Mouse (Mus musculus) kidney, embryonic 15.5 days (tissue): ENCODE data around the gene Nutm2. TPM values are rescaled to one million over a fixed set of nuclear protein-coding genes. Genes with fewer than 3 reads are reported as not detected.
A peak's percentile ranks its signal among the peaks of the same experiment; 100 is the strongest.
"Not testable (repeated sequence)": the region's sequence is repeated elsewhere in the genome, so short reads cannot be mapped to it uniquely, and the experiment has no call there.

Experiments
- ATAC-seq: fragments of 200-750 bp; cut with Nextera tagmentation; replicated peaks from 2 replicates; pipeline ENCODE4 v1.8.0; 2017; ENCODE audit warnings: moderate TSS enrichment; ENCODE audit not compliant: low FRiP score
- H3K27ac ChIP-seq: fragments of 300-500 bp; sonication (generic); 2 replicates; pipeline ENCODE4 v1.5.1; 2015; ENCODE audit warnings: mild to moderate bottlenecking, inconsistent platforms
- H3K27me3 ChIP-seq: fragments of 300-500 bp; sonication (generic); 2 replicates; pipeline ENCODE4 v1.6.1; 2015; ENCODE audit warnings: inconsistent platforms
- H3K36me3 ChIP-seq: fragments of 300-500 bp; sonication (generic); 2 replicates; pipeline ENCODE4 v1.6.1; 2015; ENCODE audit warnings: inconsistent platforms
- H3K4me1 ChIP-seq: fragments of 300-500 bp; sonication (generic); 2 replicates; pipeline ENCODE4 v1.6.1; 2015; ENCODE audit warnings: inconsistent platforms
- H3K4me2 ChIP-seq: fragments of 300-500 bp; sonication (generic); 2 replicates; pipeline ENCODE4 v1.6.1; 2015; ENCODE audit warnings: moderate library complexity, mild to moderate bottlenecking, inconsistent platforms
- H3K4me3 ChIP-seq: fragments of 300-500 bp; sonication (generic); replicated peaks from 2 replicates; pipeline ENCODE4 v1.5.1; 2015; ENCODE audit warnings: mild to moderate bottlenecking, inconsistent platforms
- H3K9ac ChIP-seq: fragments of 300-500 bp; sonication (generic); 2 replicates; pipeline ENCODE4 v1.6.1; 2015; ENCODE audit warnings: mild to moderate bottlenecking, inconsistent platforms
- H3K9me3 ChIP-seq: fragments of 300-500 bp; sonication (generic); replicated peaks from 2 replicates; pipeline ENCODE4 v1.6.1; 2016; ENCODE audit warnings: inconsistent platforms
- WGBS: fragments of 180-500 bp; shearing (Covaris S2); methylation state at CpG from one replicate; pipeline ENCODE4 v1.1.7; 2015; ENCODE audit warnings: mixed read lengths; 5-methylcytosine and 5-hydroxymethylcytosine counted together
- polyA plus RNA-seq: library from polyadenylated mRNA; unstranded; fragments of >200 nt; fragmentation: Nextera tagmentation; extraction: Ambion mirVana; gene quantifications from 2 replicates; pipeline ENCODE4 v1.2.1, GENCODE M21; 2015

Gene Nutm2
- polyA plus RNA-seq, 1 experiment from 2014 or later: not detected

GRCm38 (mm10) chr13:50464621-50465562 lies 2.2 kb upstream of the Nutm2 start:
- no peaks in the 10 kb centered on the region for H3K9me3 ChIP-seq
- no peak for ATAC-seq

DNA sequence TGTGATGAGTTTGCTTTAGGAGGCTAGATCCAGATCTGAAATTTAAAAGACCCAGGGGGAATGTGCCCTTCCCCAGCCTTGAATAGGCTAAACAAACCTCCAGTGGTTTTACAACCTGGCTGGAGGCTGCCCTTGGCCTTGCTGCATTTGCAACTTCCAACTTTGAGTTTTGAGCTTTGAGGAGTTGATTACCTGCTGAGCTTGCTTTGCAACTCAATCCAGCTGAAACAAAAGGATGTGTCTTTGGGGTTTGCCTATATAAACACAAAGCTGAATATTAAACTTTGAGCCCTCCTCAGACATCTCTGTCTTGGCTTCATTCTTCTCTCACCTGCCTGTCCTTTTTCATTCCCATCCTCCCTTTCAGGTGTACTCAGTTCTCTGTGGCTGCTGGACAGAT lies 21.4 kb downstream of the Nutm2 start:
- not testable (repeated sequence) for H3K4me3 ChIP-seq, H3K27me3 ChIP-seq, H3K9ac ChIP-seq, H3K4me1 ChIP-seq, H3K36me3 ChIP-seq, H3K4me2 ChIP-seq, H3K27ac ChIP-seq, ATAC-seq, H3K9me3 ChIP-seq

More at GRCm38 (mm10) chr13:50464621-50465562, 2.2 kb upstream of the Nutm2 start:
- no peaks in the 10 kb centered on the region for H3K36me3 ChIP-seq
- H3K27me3 ChIP-seq: no peaks in the 10 kb centered on the region
- 36% methylated on average over 27 of the region's 27 CpGs for WGBS
- no peaks in the 10 kb centered on the region for H3K4me1 ChIP-seq
- H3K4me2 ChIP-seq: peak overlapping the region; percentile 56
- no peak overlapping the region for H3K9ac ChIP-seq
- H3K4me3 ChIP-seq: peak overlapping the region; percentile 27
- H3K27ac ChIP-seq: no peak overlapping the region

DNA sequence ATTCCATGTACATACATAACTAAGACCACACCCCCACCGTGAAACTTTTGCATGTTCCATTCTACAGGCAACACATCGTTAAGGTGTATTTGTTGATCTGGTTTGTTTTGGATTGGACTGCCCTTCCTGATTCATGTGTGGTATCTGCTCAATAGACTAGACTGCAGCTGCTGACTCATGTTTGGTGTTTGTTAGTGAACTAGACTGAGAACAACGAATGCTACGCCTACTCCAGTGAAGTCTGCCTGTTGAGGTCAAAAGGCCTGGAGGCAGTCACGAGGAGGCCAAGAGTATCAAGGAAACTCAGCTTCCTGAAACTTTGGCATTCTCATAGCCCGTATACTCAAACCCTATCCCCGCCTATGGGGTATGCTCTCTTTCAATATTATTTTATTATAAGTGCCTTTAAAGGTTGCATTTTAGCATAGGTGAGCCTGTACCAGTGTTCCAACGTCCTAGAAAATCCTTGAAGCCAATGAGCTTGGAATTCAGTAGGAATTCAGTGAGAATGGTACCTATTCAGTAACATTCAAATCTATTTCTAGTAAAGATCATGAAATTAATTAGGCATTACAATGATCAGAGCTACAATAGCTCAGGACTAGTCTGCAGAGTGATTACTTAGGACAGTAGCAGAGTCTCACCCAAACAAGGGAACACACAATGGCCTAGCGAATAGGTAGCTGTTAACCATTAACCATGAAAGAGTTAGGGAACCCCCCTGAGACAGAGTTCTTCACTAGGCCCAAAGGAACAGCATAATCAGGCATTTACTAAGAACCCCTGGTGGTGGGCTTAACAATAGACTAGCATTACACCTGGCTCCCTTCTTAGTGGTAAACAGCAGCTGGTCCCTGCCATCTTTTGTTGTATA lies 43.6 kb downstream of the Nutm2 start:
- WGBS: 86% methylated on average over 9 of the region's 9 CpGs
- ATAC-seq, H3K9ac ChIP-seq: not testable (repeated sequence)

More for the DNA sequence above, 43.6 kb downstream of the Nutm2 start:
- not testable (repeated sequence) for H3K4me1 ChIP-seq, H3K4me2 ChIP-seq, H3K27me3 ChIP-seq, H3K4me3 ChIP-seq, H3K27ac ChIP-seq, H3K36me3 ChIP-seq, H3K9me3 ChIP-seq

Other genes starting within 250 kb of the Nutm2 start
- gene Gm906, start 217.0 kb upstream of the Nutm2 start, polyA plus RNA-seq: not detected in 2 replicates
- 26.1 and 31.5 TPM in 2 replicates for gene Fbxw17, start 49.4 kb upstream of the Nutm2 start, polyA plus RNA-seq
- not detected in 2 replicates for gene Gm47429, start 23.4 kb upstream of the Nutm2 start, polyA plus RNA-seq
- gene Gm904, start 175.9 kb downstream of the Nutm2 start, polyA plus RNA-seq: not detected in 2 replicates
- gene Gm8765, start 231.0 kb downstream of the Nutm2 start, polyA plus RNA-seq: not detected in 2 replicates